Mouse (Mus musculus): ENCODE data around the gene Igf2r. TPM values are rescaled to one million over a fixed set of nuclear protein-coding genes. Genes with fewer than 3 reads are reported as not detected.

Igf2r gene
- polyA plus RNA-seq, 1 experiment from 2014 or later = 141 TPM

DNA sequence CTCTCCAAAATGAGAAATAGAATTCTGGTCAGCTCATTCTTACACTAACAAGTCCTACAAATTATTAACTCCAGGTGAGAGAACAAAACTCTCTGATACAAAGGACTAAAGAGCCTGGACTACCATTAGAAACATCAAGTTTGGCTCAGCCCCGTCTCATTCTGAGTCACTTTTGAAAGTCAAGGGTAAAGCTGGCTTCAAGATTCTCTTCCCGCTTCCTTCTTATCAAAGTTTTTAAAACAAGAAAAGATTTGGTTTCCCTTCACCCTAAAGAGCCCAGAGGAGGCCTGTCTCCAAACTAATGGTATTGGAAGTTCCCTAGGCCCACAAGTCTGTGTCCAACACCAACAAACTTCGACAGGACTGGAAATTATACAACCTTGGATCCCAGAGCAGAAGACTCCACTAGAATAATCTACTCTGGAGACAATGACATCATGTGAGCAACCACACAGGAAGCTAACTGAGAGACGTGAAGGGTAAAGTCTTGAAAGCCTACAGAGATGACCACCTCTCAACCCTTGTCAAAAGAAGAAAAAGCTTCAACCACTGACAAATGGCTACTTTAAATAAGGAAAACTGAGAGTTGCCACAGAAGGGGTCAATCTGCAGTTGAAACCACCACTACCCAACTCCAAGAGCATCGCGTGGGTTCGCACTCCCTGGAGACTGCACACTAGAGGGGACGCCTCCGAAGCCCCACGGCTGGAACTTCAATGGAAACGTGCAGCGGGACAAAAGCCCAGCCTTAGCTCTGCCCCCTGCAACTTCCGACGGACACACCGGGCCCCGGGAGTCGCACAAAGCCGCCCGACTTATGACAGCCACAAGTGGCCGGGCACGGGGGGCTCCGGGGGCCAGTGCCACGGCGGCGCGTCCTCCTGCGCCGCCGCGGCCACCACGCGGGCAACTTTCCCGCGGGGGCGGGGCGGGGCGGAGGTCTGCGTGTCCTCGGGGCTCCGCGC, 767 bp downstream of the Igf2r start:
- no peak for DNase-seq (ENCODE audit: low spot score)
- Histone ChIP-seq H3K9me3 (no peaks in the 10 kb centered on the region), H3K4me1 (peaks cover 46% of the 10 kb centered on the region), H3K27ac (peak overlapping the region; percentile 96), H3K27me3 (ENCODE audit: insufficient read depth, poor library complexity, severe bottlenecking) (no peaks in the 10 kb centered on the region), H3K36me3 (peaks cover 90% of the 10 kb centered on the region), H3K4me3 (peak overlapping the region; percentile 74)
- 35% methylated on average over 41 of the region's 41 CpGs for WGBS

DNA sequence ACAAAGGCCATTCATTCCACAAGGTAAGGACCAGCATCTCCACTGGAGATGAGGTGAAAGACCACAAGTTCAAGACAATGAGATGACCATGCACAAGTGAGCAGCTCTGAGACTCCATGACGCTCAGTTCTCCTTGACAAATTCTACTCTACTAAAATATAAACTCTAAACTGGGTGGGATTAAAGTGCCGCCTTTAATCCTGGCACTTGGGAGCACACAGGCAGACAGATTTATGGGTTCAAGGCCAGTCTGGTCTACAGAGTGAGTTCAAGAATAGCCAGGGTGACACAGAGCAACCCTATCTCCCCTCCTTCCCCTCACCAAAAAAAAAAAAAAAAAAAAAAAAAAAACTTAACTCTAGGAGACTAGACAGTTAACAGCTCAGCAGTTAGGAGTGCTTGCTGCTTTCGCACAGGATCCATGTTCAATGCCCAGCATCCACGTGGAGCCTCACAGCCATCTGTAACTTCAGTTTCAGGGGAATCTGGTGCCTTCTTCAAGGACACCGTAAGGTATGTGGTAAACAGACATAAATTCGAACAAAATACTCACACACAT, 2.1 kb downstream of the Igf2r start:
- Histone ChIP-seq H3K4me1 (peaks cover 39% of the 10 kb centered on the region), H3K27ac (peak overlapping the region; percentile 96), H3K36me3 (peaks cover 96% of the 10 kb centered on the region), H3K4me3 (peak overlapping the region; percentile 74), H3K9me3 (no peaks in the 10 kb centered on the region), H3K27me3 (ENCODE audit: insufficient read depth, poor library complexity, severe bottlenecking) (no peaks in the 10 kb centered on the region)
- 59% methylated on average over 6 of the region's 6 CpGs for WGBS
- DNase-seq (ENCODE audit: low spot score) = no peak

DNA sequence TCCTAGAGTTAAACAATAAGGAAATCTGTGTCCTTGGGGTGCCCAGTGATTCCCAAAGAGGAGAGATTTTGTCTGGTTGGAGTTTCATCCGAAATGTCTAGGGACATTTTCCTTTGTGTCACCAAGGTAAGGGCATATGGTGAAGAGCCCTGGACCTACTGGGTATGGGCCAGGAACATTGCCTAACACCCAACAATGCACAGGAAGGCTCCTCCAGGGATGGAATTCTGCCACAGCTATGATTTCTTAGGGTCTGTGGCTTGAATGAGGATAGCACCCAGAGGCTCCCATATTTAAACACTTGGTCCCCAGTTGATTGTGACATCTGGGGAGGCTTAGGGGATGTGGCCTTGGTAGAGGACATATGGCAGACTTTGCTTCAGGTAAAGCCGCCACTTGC, 6.1 kb downstream of the Igf2r start:
- peaks cover 50% of the 10 kb centered on the region for H3K4me1 ChIP-seq
- WGBS = 81% methylated on average over 2 of the region's 2 CpGs
- DNase-seq (ENCODE audit: low spot score) = peak; percentile 71
- H3K36me3 ChIP-seq = peaks cover 94% of the 10 kb centered on the region
- H3K4me3 ChIP-seq = peak overlapping the region; percentile 31
- peak overlapping the region; percentile 52 for H3K27ac ChIP-seq
- H3K9me3 ChIP-seq = no peaks in the 10 kb centered on the region
- H3K27me3 ChIP-seq (ENCODE audit: insufficient read depth, poor library complexity, severe bottlenecking) = no peaks in the 10 kb centered on the region

DNA sequence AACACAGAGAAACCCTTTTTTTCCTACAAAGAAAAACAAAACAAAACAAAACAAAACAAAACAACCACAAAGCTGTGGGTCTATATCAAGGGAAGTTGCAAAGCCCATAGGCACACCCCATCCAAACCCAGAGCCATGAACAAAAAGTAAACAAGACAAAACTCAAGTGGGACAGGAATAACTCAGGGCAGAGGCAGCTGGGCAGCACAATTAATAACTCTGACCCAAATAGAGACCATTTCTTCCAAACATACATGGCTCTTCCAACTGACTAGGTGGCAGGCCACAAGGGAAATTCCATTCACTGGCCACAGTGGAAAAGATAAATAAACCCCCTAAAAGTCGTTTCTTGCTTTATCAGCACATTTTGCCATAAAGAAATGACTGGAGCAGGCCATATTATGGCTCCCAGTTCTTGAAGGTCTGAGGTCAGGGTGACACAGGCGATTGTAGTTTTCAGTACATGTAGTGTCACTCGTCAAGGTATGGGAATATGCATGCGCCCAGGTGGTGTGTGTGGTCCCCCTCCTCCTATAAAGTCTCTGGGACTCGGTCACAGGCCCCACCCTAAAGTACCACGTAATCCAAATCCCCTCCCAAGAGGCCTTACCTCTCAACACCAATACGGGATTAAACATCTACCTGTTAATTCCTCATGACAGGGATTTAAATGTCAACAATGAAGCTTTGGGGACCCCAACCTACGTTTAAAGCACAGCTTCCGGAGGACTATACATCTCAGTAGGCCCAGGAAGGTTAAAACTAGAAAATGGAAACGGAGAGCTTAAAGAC, 8.9 kb downstream of the Igf2r start:
- peak overlapping the region; percentile 60; the same call in 1 of the 2 replicates for H3K27ac ChIP-seq
- peaks cover 90% of the 10 kb centered on the region for H3K36me3 ChIP-seq
- H3K9me3 ChIP-seq = no peaks in the 10 kb centered on the region
- H3K4me1 ChIP-seq = peaks cover 63% of the 10 kb centered on the region
- WGBS = 75% methylated on average over 10 of the region's 10 CpGs
- H3K27me3 ChIP-seq (ENCODE audit: insufficient read depth, poor library complexity, severe bottlenecking) = no peaks in the 10 kb centered on the region
- DNase-seq (ENCODE audit: low spot score) = peak; percentile 66
- H3K4me3 ChIP-seq = peak overlapping the region; percentile 36; the same call in 1 of the 2 replicates

DNA sequence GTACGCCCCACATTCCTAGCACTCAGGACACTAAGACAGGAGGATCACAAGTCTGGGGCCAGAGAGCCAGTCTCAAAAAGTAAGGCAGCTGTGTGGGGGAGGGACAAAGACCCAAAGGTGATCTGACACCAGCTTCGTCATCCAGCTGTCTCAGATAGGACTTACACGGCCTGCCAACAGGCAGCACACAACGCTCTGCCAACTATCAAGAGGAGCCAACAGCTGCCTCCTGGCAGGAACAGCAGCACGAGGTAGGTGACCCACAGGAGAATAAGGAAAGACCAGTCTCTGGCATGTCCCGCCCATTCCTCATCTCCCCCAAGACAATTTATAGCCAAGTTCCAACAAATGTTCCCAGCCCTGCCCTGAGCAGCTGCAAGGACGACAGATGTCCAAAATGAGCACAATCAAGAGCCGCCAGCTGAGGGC, 9.8 kb downstream of the Igf2r start:
- Histone ChIP-seq H3K27ac (peak overlapping the region; percentile 60), H3K9me3 (no peaks in the 10 kb centered on the region), H3K4me1 (peaks cover 69% of the 10 kb centered on the region), H3K36me3 (peaks cover 90% of the 10 kb centered on the region), H3K4me3 (peak overlapping the region; percentile 24; the same call in 1 of the 2 replicates), H3K27me3 (ENCODE audit: insufficient read depth, poor library complexity, severe bottlenecking) (no peaks in the 10 kb centered on the region)
- 47% methylated on average over 8 of the region's 8 CpGs for WGBS
- peak; percentile 71 for DNase-seq (ENCODE audit: low spot score)

DNA sequence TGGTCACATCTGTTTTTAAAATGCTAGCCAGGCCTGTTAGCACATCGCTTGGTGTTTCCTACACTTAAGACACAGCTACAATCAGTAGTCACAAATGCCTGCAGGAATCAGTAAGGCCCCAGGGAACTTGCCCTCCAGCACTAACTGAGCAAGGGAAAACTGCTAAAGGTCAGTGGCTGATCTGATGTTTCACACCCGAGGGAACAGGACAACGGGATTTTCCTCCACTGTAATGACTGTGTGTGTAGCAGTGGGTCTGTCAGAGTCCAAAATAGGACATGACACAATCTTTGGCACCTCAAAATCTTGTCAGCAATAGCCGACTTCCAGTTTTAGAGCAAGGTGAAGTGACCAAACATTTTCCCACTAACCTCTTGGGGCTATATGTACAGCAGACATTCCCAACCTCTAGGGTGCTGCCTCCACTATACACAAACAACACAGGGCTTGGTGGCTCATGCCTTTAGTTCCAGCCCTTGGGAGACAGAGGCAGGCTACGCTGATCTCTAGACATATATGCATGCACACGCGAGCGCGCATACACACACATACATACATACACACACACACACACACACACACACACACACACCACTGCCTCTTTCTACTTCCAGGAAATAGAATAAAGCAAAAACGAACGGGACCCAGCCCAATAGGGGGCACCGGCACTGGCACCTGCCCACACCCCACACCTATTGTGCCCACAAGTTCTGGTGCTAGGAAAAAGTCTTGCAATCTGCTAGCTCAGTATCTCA, 10.6 kb downstream of the Igf2r start:
- Histone ChIP-seq H3K36me3 (peaks cover 87% of the 10 kb centered on the region), H3K4me3 (peak overlapping the region; percentile 24; the same call in 1 of the 2 replicates), H3K27ac (peak overlapping the region; percentile 60; the same call in 1 of the 2 replicates)

DNA sequence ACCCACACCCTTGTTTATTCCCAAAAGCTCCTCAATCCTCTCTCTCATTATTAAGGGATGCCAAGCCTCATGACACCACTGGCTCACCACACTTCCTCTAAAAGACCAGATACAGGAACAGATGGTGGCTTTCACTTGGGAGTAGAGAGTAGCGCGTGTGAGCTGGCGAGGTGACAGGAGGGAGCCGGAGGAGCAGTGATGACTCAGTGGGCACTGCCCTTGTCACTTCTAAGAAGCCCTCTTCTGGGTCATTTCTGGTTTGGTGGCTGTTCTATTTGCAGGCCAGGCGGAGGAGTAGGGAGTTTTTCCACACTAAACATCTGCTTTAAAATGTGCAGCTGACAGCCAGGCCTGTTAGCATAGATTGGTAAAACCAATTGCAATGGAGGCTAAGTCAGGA, 11.5 kb downstream of the Igf2r start:
- Histone ChIP-seq H3K27ac (peak overlapping the region; percentile 60; the same call in 1 of the 2 replicates), H3K4me1 (peaks cover 72% of the 10 kb centered on the region)
- 53% methylated on average over 5 of the region's 5 CpGs for WGBS

More for the DNA sequence above, 10.6 kb downstream of the Igf2r start:
- H3K9me3 ChIP-seq = no peaks in the 10 kb centered on the region
- 70% methylated on average over 12 of the region's 12 CpGs for WGBS
- no peaks in the 10 kb centered on the region for H3K27me3 ChIP-seq (ENCODE audit: insufficient read depth, poor library complexity, severe bottlenecking)
- peaks cover 71% of the 10 kb centered on the region for H3K4me1 ChIP-seq
- DNase-seq (ENCODE audit: low spot score) = peak; percentile 72

DNA sequence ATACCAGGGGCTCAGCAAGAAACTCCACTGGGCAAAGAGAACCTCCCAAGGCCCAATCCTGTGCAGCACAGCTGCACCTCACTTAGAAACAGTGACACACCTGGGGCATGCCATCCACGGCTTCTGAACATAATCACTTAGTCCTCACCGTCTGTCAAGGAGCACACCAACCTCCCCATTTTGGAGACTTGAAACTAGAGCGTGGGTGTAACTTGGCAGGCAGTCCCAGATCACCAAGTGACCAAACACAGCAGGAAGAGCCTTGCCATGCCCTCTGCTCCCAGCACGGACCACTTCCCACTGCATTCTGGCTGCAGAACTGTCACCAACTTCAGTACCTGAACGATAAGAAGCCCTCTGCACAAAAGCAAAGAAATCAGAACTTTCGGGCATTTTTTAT, 12.3 kb downstream of the Igf2r start:
- no peak for DNase-seq (ENCODE audit: low spot score)
- H3K4me3 ChIP-seq = no peak overlapping the region
- no peak overlapping the region for H3K27ac ChIP-seq
- no peaks in the 10 kb centered on the region for H3K9me3 ChIP-seq
- 73% methylated on average over 6 of the region's 6 CpGs for WGBS
- peaks cover 76% of the 10 kb centered on the region for H3K36me3 ChIP-seq
- peaks cover 80% of the 10 kb centered on the region for H3K4me1 ChIP-seq
- H3K27me3 ChIP-seq (ENCODE audit: insufficient read depth, poor library complexity, severe bottlenecking) = no peaks in the 10 kb centered on the region

More for the DNA sequence above, 11.5 kb downstream of the Igf2r start:
- H3K9me3 ChIP-seq = no peaks in the 10 kb centered on the region
- H3K27me3 ChIP-seq (ENCODE audit: insufficient read depth, poor library complexity, severe bottlenecking) = no peaks in the 10 kb centered on the region
- DNase-seq (ENCODE audit: low spot score) = no peak
- peaks cover 79% of the 10 kb centered on the region for H3K36me3 ChIP-seq
- no peak overlapping the region for H3K4me3 ChIP-seq

DNA sequence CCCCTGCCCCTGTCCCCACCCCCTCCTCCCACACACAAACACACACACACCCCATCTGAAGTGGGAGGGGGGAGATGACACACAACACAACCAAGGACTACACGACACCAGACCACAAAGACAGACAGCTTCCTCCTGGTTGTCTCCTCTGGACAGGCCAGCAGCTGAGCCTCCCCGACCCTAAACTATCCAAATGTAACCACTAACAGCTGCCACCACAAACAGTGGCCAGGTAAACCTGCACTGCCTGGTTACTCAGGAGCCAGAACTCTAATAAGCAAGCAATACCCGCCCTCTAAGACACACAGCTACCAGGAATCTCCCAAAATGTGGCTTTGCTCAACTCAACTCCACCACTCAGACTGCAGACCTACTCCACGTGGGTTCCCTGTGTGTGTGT, 13.5 kb downstream of the Igf2r start:
- Histone ChIP-seq H3K36me3 (peaks cover 74% of the 10 kb centered on the region), H3K27ac (peak overlapping the region; percentile 33; the same call in 1 of the 2 replicates), H3K4me3 (0 out of 2 replicates have a peak overlapping the region, but pooled peaks have one; percentile 1), H3K27me3 (ENCODE audit: insufficient read depth, poor library complexity, severe bottlenecking) (no peaks in the 10 kb centered on the region), H3K4me1 (peaks cover 92% of the 10 kb centered on the region), H3K9me3 (no peaks in the 10 kb centered on the region)
- WGBS = 58% methylated on average over 4 of the region's 4 CpGs
- DNase-seq (ENCODE audit: low spot score) = no peak

DNA sequence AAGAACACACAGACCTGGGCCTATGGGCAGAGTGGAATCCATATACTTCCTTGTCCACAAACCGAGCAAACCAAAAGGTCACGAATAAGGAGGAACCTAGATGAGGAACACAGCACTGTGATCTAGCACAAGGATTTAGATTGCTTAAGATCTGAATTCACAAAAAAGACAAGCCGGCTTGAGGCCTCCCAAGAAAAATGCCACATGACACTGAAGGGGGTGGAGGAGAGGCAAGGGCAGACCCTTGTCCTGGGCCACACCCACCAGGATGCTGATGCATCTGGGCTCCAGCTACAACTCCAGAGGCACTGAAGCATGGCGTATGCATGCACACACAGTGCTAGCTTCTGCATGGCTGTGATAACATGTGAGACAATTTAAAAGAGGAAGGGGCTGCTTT, 14.3 kb downstream of the Igf2r start:
- no peak overlapping the region; the same call in 1 of the 2 replicates for H3K27ac ChIP-seq
- WGBS = 73% methylated on average over 4 of the region's 4 CpGs
- no peaks in the 10 kb centered on the region for H3K9me3 ChIP-seq
- H3K4me1 ChIP-seq = peaks cover 95% of the 10 kb centered on the region
- H3K4me3 ChIP-seq = peak overlapping the region; percentile 22; the same call in 1 of the 2 replicates
- DNase-seq (ENCODE audit: low spot score) = no peak
- H3K27me3 ChIP-seq (ENCODE audit: insufficient read depth, poor library complexity, severe bottlenecking) = no peaks in the 10 kb centered on the region
- H3K36me3 ChIP-seq = peaks cover 73% of the 10 kb centered on the region

DNA sequence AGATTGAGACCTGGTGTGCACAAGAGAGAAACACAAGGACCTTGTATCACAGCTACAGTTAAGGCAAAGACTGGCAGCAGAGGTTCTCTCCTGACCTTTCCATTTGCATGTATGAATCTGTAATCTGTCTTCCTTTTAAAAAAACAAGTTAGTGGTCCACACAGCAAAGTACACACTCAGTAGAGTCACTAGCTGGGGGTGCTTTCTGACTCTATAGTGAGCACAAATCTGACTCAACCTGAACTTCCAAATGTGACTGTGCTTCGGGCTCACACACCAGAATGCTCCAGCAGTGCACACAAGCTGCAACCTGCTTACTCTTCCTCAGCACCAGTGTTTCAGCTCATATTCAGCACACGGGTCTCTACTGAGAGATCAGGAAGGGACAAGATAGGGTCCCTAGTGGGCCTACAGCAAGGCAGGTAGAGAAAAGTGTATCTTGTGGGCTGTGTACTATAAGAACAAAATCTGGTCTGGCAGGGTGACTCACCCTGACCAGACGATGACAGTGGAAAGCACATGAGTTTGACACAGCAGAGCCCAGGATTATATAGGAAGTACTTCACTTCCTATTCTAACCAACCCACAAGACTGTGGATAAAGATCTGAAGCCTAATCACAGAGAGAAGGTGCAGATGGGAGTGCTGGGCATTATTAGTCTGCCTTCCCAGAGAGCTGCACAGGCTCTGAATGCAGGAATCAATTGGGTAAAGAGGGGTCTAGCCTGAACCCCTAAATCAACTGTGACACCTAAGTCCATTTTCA, 15.0 kb downstream of the Igf2r start:
- WGBS = 57% methylated on average over 3 of the region's 3 CpGs
- Histone ChIP-seq H3K27me3 (ENCODE audit: insufficient read depth, poor library complexity, severe bottlenecking) (no peaks in the 10 kb centered on the region), H3K4me3 (no peak overlapping the region), H3K9me3 (no peaks in the 10 kb centered on the region), H3K36me3 (peaks cover 70% of the 10 kb centered on the region), H3K27ac (peak overlapping the region; percentile 0; the same call in 1 of the 2 replicates), H3K4me1 (peaks cover 95% of the 10 kb centered on the region)
- no peak for DNase-seq (ENCODE audit: low spot score)

Data from heart, embryonic 10.5 days (tissue).